Mouse (Mus musculus): ENCODE measurements around the gene Spef1. TPM values are rescaled to one million over a fixed set of nuclear protein-coding genes. Genes with fewer than 3 reads are reported as not detected.

Gene Spef1
- polyA plus RNA-seq, 1 experiment from 2014 or later, result 2.4 TPM

- 81% methylated on average over 1 of the region's 1 CpGs for WGBS
- peaks cover 43% of the 10 kb centered on the region for H3K27me3 ChIP-seq (ENCODE audit: control insufficient read depth, insufficient read depth, low read length)
- H3K9me3 ChIP-seq (ENCODE audit: control insufficient read depth, low read length), result peaks cover 7% of the 10 kb centered on the region; the same call in 1 of the 2 replicates
- ATAC-seq (ENCODE audit: insufficient number of reproducible peaks, insufficient read depth, low FRiP score, low read depth), result no peak
- H3K27ac ChIP-seq (replicated peaks in 1 of 2; ENCODE audit: control insufficient read depth in 1 of 2, insufficient read depth in 1 of 2, low read depth in 2 of 2, low read length in 2 of 2), result no peak overlapping the region
- no peaks in the 10 kb centered on the region for H3K36me3 ChIP-seq (ENCODE audit: control insufficient read depth, insufficient read depth, low read length)
- peaks cover 0 to 9% of the 10 kb centered on the region in 2 experiments; a peak in 2 of 4 replicates for H3K4me1 ChIP-seq (ENCODE audit: control insufficient read depth in 2 of 2, insufficient read depth in 2 of 2, low read length in 2 of 2)
- no peak overlapping the region for H3K9ac ChIP-seq (ENCODE audit: low read length)
- no peak overlapping the region for H3K4me3 ChIP-seq (ENCODE audit: control insufficient read depth in 1 of 2, insufficient read depth in 1 of 2, low read depth in 1 of 2, low read length in 2 of 2)
- no peak overlapping the region for H3K4me2 ChIP-seq (ENCODE audit: low read length)
These were observed 18.2 kb downstream of the Spef1 start for GRCm38 (mm10) chr2:131168914-131169313.

DNA sequence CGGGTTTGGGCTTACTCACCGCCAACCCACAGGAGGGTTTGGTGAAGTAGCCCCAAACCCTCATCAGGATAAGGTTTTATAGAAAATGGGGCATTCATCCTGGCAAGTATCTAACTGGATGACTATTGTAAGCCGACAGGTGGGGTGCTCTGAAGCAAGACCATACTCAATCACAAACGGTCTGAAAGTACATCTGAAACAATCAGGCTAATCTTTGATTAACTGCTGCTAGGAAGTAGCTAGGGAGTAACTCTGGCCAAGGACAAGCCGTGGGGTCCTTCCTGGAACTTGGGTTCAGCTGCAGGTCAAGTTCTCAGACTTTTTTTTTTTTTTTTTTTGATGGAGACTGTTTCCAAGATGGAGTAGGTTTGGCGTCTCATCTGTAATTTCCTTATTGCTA is 19.1 kb downstream of the Spef1 start:
- H3K36me3 ChIP-seq (ENCODE audit: control insufficient read depth, insufficient read depth, low read length), result no peaks in the 10 kb centered on the region
- peaks cover 0 to 9% of the 10 kb centered on the region in 2 experiments; a peak in 2 of 4 replicates for H3K4me1 ChIP-seq (ENCODE audit: control insufficient read depth in 2 of 2, insufficient read depth in 2 of 2, low read length in 2 of 2)
- WGBS, result 69% methylated on average over 6 of the region's 6 CpGs
- ATAC-seq (ENCODE audit: insufficient number of reproducible peaks, insufficient read depth, low FRiP score, low read depth), result no peak
- H3K4me3 ChIP-seq (ENCODE audit: control insufficient read depth in 1 of 2, insufficient read depth in 1 of 2, low read depth in 1 of 2, low read length in 2 of 2), result no peak overlapping the region
- peaks cover 34% of the 10 kb centered on the region for H3K27me3 ChIP-seq (ENCODE audit: control insufficient read depth, insufficient read depth, low read length)
- no peak overlapping the region for H3K4me2 ChIP-seq (ENCODE audit: low read length)
- H3K9ac ChIP-seq (ENCODE audit: low read length), result no peak overlapping the region
- H3K27ac ChIP-seq (replicated peaks in 1 of 2; ENCODE audit: control insufficient read depth in 1 of 2, insufficient read depth in 1 of 2, low read depth in 2 of 2, low read length in 2 of 2), result no peak overlapping the region
- H3K9me3 ChIP-seq (ENCODE audit: control insufficient read depth, low read length), result peaks cover 7% of the 10 kb centered on the region; the same call in 1 of the 2 replicates

DNA sequence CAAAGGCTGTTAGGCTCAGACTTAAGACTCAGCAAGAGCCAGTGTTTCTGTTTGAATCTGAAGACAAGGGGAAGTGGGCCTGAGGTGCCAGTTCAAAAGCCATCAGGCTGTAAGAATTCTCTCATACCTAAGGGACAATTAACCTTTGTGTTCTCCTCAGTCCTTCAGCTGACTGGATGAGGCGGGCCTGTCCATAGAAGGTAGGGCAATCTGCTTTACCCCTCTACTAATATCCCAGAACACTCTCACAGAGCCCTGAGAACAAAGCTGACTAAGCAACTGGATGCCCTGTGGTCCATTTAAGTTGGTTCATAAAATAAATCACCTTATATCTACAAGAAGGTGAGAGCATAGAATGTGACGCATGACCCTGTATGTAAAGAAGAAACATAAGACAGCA is 20.9 kb downstream of the Spef1 start:
- Histone ChIP-seq H3K36me3 (ENCODE audit: control insufficient read depth, insufficient read depth, low read length) (no peaks in the 10 kb centered on the region), H3K4me2 (ENCODE audit: low read length) (no peak overlapping the region), H3K27ac (replicated peaks in 1 of 2; ENCODE audit: control insufficient read depth in 1 of 2, insufficient read depth in 1 of 2, low read depth in 2 of 2, low read length in 2 of 2) (no peak overlapping the region), H3K27me3 (ENCODE audit: control insufficient read depth, insufficient read depth, low read length) (peaks cover 17% of the 10 kb centered on the region), H3K4me3 (ENCODE audit: control insufficient read depth in 1 of 2, insufficient read depth in 1 of 2, low read depth in 1 of 2, low read length in 2 of 2) (no peak overlapping the region), H3K9me3 (ENCODE audit: control insufficient read depth, low read length) (peaks cover 7% of the 10 kb centered on the region; the same call in 1 of the 2 replicates), H3K4me1 (ENCODE audit: control insufficient read depth in 2 of 2, insufficient read depth in 2 of 2, low read length in 2 of 2) (peaks cover 0 to 3% of the 10 kb centered on the region in 2 experiments; a peak in 2 of 4 replicates), H3K9ac (ENCODE audit: low read length) (no peak overlapping the region)
- 85% methylated on average over 2 of the region's 2 CpGs for WGBS
- no peak for ATAC-seq (ENCODE audit: insufficient number of reproducible peaks, insufficient read depth, low FRiP score, low read depth)

DNA sequence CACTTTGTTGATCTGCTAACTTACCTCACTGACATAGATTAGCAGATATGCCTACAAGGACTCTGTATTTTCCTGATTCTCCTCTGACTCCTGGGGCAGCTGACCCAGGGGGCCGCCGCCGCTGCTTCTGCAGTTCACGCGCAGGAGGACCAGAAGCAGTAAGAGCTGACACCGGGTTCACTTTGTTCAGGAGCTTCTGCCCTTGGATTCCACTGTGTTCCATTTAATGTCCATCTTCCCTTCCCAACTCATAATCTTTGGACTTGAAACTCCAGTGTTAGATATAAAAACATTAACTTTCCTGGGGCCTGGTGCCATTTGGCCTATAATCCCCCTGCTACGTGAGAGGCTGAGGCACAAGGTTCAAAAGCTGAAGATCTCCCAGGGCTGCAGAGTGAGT is 23.2 kb downstream of the Spef1 start:
- H3K27ac ChIP-seq (replicated peaks in 1 of 2; ENCODE audit: control insufficient read depth in 1 of 2, insufficient read depth in 1 of 2, low read depth in 2 of 2, low read length in 2 of 2), result no peak overlapping the region
- no peak for ATAC-seq (ENCODE audit: insufficient number of reproducible peaks, insufficient read depth, low FRiP score, low read depth)
- no peak overlapping the region for H3K9ac ChIP-seq (ENCODE audit: low read length)
- H3K4me3 ChIP-seq (ENCODE audit: control insufficient read depth in 1 of 2, insufficient read depth in 1 of 2, low read depth in 1 of 2, low read length in 2 of 2), result no peak overlapping the region
- peaks cover under 1 to 5% of the 10 kb centered on the region in 2 experiments for H3K4me1 ChIP-seq (ENCODE audit: control insufficient read depth in 2 of 2, insufficient read depth in 2 of 2, low read length in 2 of 2)
- no peaks in the 10 kb centered on the region for H3K36me3 ChIP-seq (ENCODE audit: control insufficient read depth, insufficient read depth, low read length)
- H3K4me2 ChIP-seq (ENCODE audit: low read length), result no peak overlapping the region
- no peaks in the 10 kb centered on the region for H3K27me3 ChIP-seq (ENCODE audit: control insufficient read depth, insufficient read depth, low read length)
- H3K9me3 ChIP-seq (ENCODE audit: control insufficient read depth, low read length), result peaks cover 7% of the 10 kb centered on the region; the same call in 1 of the 2 replicates
- 66% methylated on average over 7 of the region's 7 CpGs for WGBS

GRCm38 (mm10) chr2:131160671-131161111 is 26.4 kb downstream of the Spef1 start:
- H3K4me2 ChIP-seq (ENCODE audit: low read length), result peak overlapping the region; percentile 97
- under 1% methylated on average over 17 of the region's 17 CpGs for WGBS
- peak overlapping the region; percentile 51 to 85 for H3K4me3 ChIP-seq (ENCODE audit: control insufficient read depth in 1 of 2, insufficient read depth in 1 of 2, low read depth in 1 of 2, low read length in 2 of 2)
- no peaks in the 10 kb centered on the region for H3K36me3 ChIP-seq (ENCODE audit: control insufficient read depth, insufficient read depth, low read length)
- H3K9me3 ChIP-seq (ENCODE audit: control insufficient read depth, low read length), result peaks cover 7% of the 10 kb centered on the region; the same call in 1 of the 2 replicates
- peaks cover 8 to 15% of the 10 kb centered on the region in 2 experiments for H3K4me1 ChIP-seq (ENCODE audit: control insufficient read depth in 2 of 2, insufficient read depth in 2 of 2, low read length in 2 of 2)
- no peaks in the 10 kb centered on the region for H3K27me3 ChIP-seq (ENCODE audit: control insufficient read depth, insufficient read depth, low read length)
- peak overlapping the region; percentile 87 for H3K9ac ChIP-seq (ENCODE audit: low read length)
- peak overlapping the region; percentile 73 to 95 for H3K27ac ChIP-seq (replicated peaks in 1 of 2; ENCODE audit: control insufficient read depth in 1 of 2, insufficient read depth in 1 of 2, low read depth in 2 of 2, low read length in 2 of 2)
- no peak; the same call in 1 of the 2 replicates for ATAC-seq (ENCODE audit: insufficient number of reproducible peaks, insufficient read depth, low FRiP score, low read depth)

- H3K4me3 ChIP-seq (ENCODE audit: control insufficient read depth in 1 of 2, insufficient read depth in 1 of 2, low read depth in 1 of 2, low read length in 2 of 2), result peak within 1 kb of the TSS; percentile 72 to 85
- WGBS, result under 1% methylated on average over 54 of the region's 54 CpGs
- peak within 1 kb of the TSS; percentile 73 to 95 for H3K27ac ChIP-seq (replicated peaks in 1 of 2; ENCODE audit: control insufficient read depth in 1 of 2, insufficient read depth in 1 of 2, low read depth in 2 of 2, low read length in 2 of 2)
- peak; percentile 96 for ATAC-seq (ENCODE audit: insufficient number of reproducible peaks, insufficient read depth, low FRiP score, low read depth)
- H3K27me3 ChIP-seq (ENCODE audit: control insufficient read depth, insufficient read depth, low read length), result no peaks in the 10 kb centered on the region
- H3K4me2 ChIP-seq (ENCODE audit: low read length), result peak within 1 kb of the TSS; percentile 97
- peak within 1 kb of the TSS; percentile 87 for H3K9ac ChIP-seq (ENCODE audit: low read length)
- peaks cover 8 to 15% of the 10 kb centered on the region in 2 experiments for H3K4me1 ChIP-seq (ENCODE audit: control insufficient read depth in 2 of 2, insufficient read depth in 2 of 2, low read length in 2 of 2)
- H3K9me3 ChIP-seq (ENCODE audit: control insufficient read depth, low read length), result peaks cover 5% of the 10 kb centered on the region; the same call in 1 of the 2 replicates
- peaks cover 6% of the 10 kb centered on the region for H3K36me3 ChIP-seq (ENCODE audit: control insufficient read depth, insufficient read depth, low read length)
These were observed 27.0 kb downstream of the Spef1 start, which contains the start of gene 1700037H04Rik for GRCm38 (mm10) chr2:131159938-131160581. Gene 1700037H04Rik, minus strand, starts transcription at chr2:131160081.

DNA sequence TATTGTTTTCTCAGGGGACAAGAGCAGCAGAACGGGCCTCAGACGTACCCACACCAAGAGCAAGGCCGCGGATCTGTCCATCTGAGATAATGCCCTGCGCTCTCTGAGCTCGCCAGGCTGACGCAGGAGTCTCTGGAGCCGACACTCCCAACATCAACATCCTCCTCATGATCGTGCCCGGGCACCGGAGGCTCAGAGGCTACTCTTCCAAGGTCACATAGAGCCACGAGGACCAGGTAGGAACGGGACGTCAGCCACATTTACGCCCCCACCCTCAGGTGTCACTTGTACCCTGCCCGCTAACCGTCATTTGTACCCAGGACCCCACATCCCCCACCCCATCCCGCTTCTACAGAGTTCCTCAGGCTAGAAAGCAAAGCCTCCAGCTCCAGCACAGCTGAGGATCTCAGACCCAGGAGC is 27.6 kb downstream of the Spef1 start:
- peak; percentile 52 for ATAC-seq (ENCODE audit: insufficient number of reproducible peaks, insufficient read depth, low FRiP score, low read depth)
- Histone ChIP-seq H3K4me3 (ENCODE audit: control insufficient read depth in 1 of 2, insufficient read depth in 1 of 2, low read depth in 1 of 2, low read length in 2 of 2) (peak overlapping the region; percentile 72 to 85), H3K4me2 (ENCODE audit: low read length) (peak overlapping the region; percentile 97), H3K27me3 (ENCODE audit: control insufficient read depth, insufficient read depth, low read length) (no peaks in the 10 kb centered on the region), H3K9ac (ENCODE audit: low read length) (peak overlapping the region; percentile 87), H3K36me3 (ENCODE audit: control insufficient read depth, insufficient read depth, low read length) (peaks cover 11% of the 10 kb centered on the region), H3K4me1 (ENCODE audit: control insufficient read depth in 2 of 2, insufficient read depth in 2 of 2, low read length in 2 of 2) (peaks cover 8 to 15% of the 10 kb centered on the region in 2 experiments), H3K9me3 (ENCODE audit: control insufficient read depth, low read length) (no peaks in the 10 kb centered on the region), H3K27ac (replicated peaks in 1 of 2; ENCODE audit: control insufficient read depth in 1 of 2, insufficient read depth in 1 of 2, low read depth in 2 of 2, low read length in 2 of 2) (peak overlapping the region; percentile 59 to 95)
- WGBS, result 0% methylated on average over 18 of the region's 18 CpGs
